Mouse (Mus musculus) cerebellum, postnatal 36 days (tissue): ENCODE data around the gene Tom1l2.

Experiments used
- DNase-seq, 2 experiments: peaks; one replicate each; pipeline ENCODE4 v3.0.0; 2021 to 2022; ENCODE audit warnings: mixed read lengths in 2 of 2

The Tom1l2 gene

DNA sequence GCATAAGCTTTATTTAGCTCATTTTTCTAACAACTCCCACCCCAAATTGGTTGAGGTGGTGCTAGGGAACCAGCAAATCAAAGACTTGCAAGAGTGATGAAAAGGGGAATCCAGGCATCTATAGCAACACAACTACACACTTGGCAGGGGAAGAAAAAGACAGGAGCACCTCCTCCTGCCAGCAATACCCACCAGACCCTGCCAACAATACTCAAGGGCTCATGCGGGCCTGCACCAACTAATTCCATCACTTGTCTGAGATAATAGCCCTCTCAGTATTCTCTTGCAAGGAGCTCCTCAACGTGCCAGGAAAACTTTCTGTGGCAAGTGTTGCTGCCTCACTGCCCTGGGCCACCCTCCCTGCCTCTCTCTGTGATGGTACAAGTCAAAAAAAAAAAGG, 49.2 kb downstream of the Tom1l2 start:
- no peak for DNase-seq

DNA sequence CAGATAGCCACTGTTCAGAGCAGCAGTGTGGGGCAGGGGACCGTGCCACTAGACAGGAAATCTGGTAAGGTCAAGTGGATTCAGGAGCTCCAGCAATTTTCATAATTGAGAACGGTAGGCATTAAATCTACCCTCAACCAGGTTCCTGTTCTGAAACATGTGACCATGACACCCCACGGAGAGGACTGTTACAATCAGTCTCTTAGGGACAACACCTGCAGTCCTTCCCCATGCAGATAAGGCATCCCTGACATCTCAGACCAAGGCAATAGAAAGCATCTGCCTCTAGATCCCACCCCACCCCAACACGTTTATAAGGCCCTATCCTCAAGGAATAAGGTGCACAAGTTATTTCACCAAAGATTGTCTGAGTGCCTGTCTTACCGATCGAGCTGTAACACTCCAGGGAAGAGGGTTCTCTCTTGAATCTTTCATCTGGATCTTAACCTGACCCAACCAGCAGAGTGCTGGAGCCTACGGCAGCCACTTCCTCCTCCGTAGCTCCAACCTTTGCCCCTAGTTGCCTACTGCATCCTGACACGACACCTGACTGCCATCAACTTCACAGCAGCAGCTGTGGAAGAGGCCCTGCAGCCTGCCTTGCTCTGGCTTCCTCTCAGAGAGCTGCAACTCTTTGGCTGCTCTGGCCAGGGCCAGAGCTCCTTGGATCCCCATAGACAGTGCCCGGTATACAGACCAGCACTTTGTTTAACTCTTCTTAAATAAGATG, 50.2 kb downstream of the Tom1l2 start:
- no peak for DNase-seq

DNA sequence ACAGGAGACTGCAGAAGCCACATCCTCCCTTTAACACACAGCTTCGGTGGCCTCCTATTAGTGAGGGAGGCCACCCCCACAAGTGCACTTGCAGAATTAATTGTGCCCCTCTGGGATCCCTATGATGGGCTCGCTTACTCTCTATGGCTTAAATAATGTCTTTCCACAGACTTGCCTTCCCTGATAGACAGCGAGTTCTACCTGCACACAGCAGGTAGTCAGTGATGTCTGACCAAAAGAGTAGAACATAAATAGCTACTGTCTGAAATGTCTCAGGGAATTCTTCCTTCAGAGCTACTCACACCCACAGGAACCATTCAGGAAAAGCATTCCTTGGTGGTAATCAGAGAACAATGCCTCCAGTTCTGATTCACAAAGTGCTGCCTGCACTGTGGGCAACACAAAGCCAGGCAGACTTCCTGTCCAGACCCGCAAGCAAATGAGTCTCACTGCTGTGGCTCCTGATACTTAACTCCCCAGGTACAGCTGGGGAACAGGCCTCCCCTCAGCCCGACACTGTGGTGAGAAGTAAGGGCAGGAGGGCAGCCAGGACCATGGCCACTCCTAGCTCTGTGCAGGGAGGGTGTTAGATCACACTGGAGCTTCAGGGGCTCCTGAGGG, 51.0 kb downstream of the Tom1l2 start:
- no peak for DNase-seq

DNA sequence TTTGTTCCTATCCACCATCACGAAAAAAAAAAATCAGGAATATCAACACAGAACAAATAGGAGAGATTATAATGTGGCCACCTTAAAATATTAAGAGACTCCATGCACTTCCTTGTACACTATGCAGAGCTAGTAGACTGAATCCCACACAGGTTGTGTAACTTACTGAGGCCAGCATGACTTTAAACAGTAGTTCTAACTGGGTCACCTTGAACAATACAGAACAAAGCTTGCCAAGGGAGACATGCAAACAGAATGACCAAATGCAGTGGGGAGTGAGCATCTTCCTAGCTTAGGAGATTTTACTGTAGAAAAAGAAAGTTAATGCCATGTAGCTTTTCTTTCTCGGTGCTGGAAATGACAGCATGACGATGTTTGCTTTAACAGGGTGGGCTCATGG, 52.4 kb downstream of the Tom1l2 start:
- no peak for DNase-seq

DNA sequence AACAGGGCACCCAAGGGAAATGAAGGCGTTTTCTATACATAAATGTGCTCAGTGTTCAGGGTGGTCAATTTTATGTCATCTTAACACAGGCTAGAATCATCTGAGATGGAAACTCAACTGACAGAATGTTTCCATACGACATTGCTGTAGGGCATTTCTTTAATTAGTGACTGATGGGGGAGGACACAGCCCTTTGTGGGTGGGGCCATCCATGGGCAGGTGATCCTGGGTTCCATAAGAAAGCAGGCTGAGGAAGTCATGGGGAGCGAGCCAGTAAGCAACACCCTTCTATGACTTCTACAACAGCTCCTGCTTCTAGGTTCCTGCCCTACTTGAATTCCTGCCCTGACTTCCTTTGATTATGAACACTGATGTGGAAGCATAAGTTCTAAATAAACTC, 54.9 kb downstream of the Tom1l2 start:
- DNase-seq = no peak

DNA sequence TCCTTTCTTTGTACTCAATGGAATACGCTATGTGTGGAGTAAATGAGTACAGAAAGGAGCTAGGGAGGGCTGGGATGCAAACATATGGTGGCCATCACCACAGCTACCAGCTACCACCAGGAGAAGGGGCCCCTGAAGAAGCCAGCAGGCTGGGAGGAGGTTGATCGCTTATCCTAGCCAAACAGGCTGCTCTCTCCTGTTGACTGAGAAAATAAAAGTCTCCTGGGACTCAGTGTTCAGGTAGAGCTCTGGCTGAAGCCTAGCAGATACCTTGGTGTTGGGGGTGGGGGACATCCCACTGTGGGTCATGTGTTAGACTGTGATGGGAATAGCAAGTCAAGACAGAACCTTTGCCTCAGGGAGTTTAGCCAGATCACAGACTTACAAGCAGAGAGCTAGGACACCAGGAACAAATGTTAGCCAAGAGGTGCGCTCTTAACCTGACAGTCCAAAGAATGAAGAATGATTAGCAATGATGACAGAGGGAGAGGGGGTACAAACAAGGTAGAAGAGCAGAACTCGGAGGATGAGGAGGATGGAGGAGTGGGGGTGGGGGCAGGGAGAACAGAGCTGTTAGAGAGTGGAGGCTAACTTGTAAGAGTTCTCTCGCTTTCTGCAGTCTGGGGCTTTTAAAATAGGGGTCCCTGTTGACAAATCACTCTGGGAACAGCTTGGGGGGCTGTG, 57.9 kb downstream of the Tom1l2 start:
- DNase-seq = no peak

DNA sequence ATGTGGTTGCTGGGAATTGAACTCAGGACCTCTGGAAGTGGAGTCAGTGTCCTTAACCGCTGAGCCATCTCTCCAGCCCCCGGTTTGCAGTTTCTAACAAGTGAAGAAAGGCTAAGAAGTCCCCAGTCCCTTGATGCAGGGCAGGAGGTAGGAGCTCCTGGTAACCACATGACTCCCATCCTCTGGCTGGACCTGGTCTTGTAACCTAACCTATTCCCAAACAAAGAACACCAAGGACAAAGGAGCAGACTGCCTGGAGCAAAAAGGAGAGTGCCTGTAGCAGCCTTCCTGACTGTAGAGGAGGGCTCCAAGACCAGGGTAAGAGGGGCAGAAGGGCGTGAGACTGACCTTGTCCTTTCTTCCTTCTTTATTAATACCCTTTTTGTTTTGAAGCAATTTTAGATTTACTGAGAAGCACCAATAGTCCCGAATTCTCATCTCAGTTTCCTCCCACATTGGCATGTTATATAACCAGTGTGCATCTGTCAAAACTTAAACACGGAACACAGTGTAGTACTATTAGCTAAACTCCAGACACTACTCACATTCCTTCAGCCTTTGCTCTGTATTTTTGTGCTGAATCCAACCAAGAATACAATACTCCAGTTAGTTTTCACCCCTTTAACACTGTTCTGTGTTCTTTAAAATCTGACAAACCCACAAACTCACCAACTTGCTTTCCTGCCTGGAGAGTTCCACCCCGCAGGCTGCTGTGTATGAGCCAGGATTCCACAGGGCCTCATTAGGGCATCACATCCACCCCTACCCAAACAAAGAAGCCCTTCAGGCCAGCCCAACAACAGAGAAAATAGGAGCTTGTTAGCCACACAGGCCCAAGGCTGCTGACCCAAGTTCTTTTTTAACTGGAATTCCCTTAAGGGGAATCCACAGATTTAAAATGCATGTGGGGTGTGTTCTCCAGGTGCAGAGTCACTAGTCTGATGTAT, 58.7 kb downstream of the Tom1l2 start:
- no peak for DNase-seq

DNA sequence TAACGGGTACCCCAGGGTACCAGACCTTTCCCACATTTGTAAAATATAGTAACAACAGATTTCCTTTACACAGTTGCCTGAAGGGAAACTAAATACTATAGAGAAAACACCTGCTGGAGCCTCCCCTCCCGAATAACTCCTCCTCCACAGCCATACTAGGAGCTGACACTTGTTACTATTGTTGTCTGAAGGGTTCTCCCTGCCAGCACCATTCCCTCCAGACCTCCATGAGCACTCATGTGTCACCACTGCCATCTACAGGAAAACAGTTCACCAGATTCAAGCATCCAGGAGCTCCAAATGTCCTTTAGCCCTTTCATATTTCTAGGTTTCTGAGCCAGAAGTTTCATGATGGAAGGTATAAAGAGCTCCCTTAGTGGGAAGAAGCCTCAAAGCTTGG, 60.0 kb downstream of the Tom1l2 start:
- peak; percentile 64 to 72 for DNase-seq

DNA sequence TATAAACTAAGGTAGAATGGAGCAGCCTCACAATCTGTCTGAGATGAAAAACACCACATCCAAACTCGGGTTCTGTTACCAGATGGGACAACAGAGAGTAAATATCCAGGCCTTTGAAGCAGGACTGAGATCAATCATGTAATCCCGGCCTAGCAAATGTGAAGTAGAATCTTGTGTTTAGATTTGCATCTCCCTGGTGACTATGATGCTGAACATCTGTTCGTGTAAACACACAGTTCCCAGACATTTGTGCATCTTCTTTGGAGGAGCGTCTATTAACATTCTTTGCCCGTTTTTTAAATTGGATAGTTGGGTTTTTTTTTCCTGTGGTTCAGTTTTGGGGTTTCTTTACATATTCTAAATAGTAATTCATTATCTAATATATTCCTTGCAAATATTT, 63.7 kb downstream of the Tom1l2 start:
- no peak for DNase-seq

DNA sequence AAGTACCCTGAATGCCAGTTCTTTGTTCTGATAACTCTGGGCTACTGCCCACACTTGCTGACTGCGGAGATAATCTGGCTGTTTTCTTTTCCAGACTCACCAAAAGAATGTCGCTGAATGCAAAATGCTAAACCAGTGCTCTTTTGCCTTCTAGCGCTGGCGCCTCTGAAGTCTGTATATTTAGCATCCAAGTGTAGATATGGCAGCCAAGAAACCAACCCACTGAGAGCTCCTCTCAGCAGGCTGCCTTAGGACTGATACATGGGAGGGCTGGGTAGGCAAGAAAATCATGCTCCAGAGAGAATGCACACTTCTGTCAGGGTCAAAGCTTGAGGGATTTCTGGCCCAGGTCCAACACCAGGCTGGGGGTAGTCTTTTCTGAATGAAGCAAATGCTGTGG, 66.4 kb downstream of the Tom1l2 start:
- DNase-seq = peak; percentile 34 to 37

DNA sequence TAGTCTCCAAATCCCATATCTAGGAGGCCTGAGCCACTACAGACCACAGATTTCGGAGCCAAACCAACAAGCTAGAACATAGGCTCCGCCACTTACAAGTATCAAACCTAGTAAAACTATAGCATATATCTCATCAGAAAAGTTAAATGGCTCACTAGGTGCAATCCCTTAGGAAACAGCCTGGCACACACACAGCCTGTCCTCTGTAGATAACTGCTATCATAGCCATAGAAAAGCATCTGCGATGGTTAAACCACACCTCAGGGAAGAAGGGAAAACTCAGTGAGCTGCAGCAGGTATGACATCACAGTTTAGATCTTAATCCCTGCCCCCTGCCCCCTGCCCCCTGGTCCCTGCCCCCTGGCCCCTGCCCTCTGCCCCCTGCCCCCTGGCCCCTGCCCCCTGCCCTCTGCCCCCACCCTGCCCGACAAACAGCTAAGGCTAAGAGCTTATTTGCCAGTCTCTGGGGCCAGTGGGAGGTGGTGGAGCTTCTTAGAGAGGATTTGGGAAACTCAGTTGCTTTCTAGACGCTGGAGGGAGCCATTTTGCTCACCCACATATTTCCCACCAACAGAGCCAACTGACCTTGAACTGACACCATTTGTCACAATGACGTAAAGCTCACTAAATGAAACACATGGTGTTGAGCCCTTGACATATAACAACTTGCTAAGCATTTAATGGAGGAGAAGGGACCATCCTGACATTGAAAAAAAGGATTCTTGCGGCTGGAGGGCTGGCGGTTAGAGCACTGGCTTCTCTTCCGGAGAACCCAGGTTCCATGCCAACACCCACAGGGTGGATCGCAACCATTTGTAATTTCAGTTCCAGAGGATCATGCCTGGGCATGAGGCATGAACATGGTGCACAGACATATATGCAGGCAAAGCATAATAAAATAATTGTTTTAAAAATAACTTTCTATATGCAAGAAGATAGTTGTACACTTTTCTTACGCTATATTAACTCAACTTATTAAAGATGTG, 72.0 kb downstream of the Tom1l2 start:
- no peak for DNase-seq

DNA sequence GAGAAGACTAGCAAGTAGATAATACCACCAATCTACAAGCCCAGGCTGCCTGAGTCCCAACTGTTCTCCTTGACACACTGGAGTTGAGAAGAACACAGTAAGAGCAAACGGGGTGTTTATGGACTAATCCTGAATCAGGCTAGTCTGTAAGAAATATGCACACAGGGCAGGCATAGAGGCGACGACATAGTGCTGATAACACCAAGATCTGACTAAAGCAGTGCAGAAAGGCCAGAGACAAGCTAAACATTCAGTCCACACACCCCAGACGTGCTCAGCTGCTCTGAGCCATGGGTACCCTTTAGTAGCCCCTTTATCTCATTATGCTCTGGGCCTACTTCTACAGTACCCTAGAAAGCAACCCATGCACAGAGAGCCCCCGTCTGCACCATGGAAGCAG, 73.2 kb downstream of the Tom1l2 start:
- DNase-seq = no peak

DNA sequence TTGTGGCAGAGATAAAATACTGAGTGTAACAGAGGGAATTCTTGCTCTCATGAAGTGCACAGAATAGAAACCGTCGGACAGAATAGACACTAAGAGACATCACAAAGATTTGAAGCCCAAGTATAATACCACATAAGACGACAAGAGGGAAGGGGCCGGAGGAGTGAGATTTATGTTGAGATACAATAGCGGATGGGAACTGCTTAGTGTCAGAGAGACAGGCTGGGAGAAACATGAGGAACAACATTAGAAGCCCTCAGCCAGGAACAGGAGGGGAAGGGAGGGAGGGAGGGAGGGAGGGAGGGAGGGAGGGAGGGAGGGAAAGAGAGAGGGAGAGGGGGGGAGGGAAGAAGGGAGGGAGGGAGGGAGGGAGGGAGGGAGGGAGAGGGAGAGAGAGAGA, 74.9 kb downstream of the Tom1l2 start:
- no peak for DNase-seq

DNA sequence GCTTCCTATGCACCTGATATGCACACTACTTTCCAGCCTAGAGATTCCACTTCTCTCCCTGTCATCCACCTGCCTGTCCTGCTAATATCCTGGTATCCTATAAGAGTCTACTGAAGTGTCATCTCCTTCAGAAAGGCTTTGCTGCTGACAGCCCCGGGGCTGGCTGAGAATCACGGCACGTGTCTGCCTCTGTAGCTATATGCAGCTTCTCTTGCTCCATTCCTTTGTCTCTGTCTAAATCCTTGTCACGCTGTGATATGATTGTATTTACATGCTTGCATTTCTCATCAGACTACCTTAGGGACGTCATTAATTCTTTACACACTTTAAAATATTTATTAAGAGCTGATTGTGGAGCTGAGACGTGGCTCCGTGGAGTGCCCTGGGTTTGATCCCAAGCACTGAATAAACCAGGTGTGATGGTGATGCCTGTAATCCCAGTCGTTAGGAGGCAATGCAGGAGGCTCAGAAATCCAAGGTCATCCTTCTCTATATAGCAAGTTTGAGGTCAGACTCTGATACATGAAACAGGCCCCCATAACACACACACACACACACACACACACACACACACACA, 75.5 kb downstream of the Tom1l2 start:
- DNase-seq = no peak

DNA sequence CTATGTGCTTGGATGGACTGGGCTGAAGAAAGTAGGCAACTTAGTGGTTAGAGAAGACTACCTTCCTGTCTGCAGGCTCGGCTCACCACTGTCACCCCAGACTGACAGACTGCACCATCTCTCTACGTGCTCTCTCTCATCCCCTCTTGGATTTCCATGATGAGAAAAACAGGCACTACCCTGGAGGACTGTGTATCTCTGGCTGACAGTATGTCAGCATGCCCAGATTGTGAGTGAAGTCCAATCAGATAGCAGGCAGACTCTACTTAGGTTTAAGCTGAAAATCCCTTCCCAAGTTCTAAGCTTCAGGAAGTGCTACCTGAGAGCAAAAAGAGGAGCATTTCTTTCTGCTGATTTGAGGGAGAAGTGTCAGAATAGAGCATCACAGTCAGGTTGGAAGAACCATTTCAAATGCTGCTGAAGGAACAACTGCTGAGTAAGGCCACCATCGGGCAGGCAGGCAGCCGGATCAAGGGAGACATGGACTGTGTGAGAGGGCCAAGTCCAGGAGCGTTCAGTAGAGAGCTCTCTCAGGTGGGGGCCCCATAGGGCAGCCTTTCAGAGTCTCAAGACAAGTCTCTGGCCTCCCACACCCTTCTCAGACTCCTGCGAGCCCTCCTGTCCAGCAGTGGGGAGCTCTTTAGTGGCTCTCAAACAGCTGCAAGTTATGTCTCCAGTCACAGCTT, 76.2 kb downstream of the Tom1l2 start:
- DNase-seq = peak in 1 of 2 experiments; percentile 39

DNA sequence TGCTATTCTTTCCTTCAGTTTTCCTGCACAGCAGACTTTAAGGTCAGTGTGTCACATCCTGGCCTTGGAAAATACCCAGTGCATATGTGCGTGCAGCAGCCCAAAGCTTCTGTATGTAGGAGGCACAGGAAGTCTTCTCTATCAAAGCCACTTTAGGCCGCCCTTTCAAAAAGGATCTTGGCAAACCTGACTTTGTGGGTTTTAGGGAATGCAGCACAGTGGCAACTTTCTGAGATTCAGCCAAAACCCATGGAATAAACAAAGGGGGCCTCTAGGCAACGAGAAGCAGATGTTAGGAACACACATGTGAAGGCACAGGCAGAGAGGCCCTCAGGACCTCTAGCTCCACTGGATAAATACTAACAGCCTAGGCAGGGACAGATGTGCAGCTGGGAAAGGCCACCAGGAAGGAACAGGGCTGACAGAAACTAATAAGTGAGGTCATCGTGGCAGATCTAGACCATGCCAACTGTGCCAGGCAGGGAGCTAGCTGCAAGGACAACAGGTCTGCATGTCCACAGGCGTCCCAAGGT, 79.4 kb downstream of the Tom1l2 start:
- no peak for DNase-seq

DNA sequence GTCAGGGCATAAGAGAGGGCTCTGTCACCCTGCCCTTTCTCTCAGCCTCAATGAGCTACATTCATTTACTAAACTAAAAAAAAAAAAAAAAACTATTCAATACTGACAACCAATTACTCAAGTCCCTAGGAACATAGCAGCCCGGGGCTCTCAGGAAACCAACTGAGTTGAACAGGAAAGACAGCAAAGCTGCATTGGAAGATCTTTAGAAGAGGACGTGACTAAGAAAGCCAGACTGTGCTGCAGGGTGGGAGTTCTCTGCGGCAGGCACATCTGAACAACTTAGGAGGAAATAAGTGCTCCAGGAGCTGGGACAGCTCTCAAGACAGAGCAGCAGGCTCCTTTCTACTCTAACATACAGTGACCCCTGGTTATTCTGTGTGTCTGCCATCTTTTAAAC, 84.1 kb downstream of the Tom1l2 start:
- DNase-seq = no peak

DNA sequence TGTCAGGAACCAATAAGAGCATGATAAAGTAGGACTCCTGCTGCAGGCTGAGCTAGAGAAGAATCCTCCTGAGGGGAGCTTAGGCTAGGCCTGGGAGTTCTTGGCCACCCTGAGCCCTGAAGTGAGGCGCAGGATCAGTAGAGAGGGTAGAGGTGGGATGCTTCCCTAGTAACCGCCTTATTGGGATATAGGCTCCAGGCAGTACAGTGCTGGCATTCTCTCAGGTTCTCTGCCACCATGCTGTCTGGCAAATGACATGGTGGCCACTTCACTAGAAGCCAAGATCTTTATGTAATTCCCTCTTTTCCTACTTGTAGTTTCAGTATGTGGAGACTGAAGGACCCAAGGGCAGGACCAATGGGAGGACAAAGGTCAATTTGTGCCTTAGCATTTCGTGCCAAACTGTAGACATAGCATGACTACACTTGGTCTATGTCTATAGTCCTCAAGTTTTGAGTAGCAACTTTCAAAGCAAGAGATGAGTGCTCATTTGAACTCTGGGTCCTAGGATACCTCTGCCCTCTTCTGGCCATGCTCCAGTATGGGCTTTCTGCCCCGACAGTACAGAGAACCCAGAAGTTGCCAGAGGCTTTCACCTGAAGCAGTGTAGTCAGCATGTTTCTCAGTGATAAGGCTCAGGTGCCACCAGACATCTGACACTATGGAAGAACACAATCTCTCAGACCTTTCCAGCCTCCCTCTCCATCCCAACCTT, 87.3 kb downstream of the Tom1l2 start:
- DNase-seq = peak in 1 of 2 experiments; percentile 42

DNA sequence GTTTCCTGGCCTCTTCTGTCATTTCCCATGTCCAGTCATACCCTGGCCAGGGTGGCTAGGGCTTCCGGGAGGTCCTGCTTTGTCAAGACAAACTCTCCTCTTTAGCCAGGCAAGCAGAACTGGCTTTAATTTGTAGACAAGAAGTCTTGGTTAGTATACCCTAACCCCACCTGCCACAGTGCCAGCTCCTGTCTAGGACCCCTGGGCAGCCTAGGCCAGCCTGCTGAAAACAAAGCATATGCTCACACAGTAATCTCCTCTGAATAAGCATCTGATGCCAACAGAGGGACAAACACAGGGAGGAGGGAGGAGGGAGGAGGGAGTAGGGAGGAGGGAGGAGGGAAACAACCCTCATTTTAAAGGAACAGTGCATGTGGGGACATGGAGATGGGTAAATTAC, 88.1 kb downstream of the Tom1l2 start:
- DNase-seq = peak; percentile 78 to 83

DNA sequence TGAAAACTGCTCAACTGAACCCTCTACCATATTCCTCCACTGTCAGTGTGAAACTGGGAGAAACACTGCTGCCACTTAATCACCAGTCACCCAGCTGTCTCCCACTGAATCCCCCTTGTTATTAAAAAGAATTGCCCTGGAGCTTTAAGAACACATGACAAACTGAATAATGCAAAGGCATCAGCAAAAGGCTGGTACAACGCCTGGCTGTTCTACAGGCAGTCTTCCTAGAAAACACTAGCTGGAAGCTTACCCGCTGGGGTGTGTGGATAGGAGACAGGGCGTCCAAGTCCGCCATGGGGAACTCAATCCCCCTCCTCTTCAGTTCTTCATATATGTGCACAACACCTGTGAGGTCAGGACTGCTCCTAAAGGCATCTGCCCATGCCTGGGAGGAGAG, 90.3 kb downstream of the Tom1l2 start:
- DNase-seq = no peak
